Mouse (Mus musculus): ENCODE results near the gene Ank2. TPM values are rescaled to one million over a fixed set of nuclear protein-coding genes. Genes with fewer than 3 reads are reported as not detected.

Gene Ank2
- polyA plus RNA-seq, 1 experiment = 0.29 TPM

DNA sequence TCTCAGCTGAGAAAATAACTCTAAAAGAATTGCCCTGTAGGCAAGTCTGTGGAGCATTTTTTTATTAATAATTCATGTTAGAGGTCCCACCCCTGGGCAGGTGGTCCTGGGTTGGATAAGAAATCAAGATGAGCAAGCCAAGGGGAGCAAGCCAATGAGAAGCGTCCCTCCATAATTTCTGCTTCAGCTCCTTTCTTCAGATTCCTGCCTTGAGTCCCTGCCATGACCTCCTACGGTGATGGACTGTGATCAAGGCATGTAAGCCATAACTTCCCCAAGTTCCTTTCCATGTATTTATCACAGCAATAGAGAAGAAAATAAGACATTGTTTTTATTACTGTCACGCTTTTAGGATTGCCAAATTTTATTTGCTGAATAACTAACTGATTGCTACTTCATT is 115.9 kb downstream of the Ank2 start:
- Histone ChIP-seq H3K4me1 (ENCODE audit: control insufficient read depth) (no peaks in the 10 kb centered on the region), H3K9me3 (ENCODE audit: control insufficient read depth, low read length) (no peaks in the 10 kb centered on the region; the same call in 1 of the 2 replicates), H3K4me3 (replicated peaks) (no peak overlapping the region), H3K36me3 (ENCODE audit: control insufficient read depth) (no peaks in the 10 kb centered on the region), H3K27me3 (ENCODE audit: control insufficient read depth) (no peaks in the 10 kb centered on the region)
- TF ChIP-seq GATA1 (IDR thresholded peaks at IDR 0.05; ENCODE audit: low read length) = no peak

DNA sequence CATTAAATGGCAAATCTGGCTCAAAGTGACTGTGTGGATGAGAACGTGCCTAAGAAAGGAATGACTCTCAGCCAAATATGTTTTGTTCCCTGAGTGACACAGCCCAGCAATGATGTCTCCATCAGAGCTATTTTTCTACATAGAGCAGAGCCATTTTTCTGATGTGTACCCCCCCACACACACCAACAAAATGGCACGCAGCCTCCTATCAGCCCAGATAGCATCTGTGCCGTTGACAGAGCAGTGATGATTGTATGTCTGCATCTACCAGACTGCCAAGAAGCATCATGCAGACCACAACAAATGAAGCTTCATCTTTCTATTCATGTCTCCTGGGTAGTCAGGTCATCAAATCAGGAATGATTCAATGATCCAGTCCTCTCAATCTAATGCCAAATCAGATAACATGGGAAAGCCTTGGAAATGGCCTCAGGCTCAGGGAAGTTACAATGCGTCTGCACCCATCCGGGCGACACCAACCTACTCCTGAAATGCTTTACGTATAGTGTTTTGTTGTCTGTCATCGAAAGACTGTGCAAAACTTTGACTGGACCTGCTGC is 122.2 kb downstream of the Ank2 start:
- no peak for TF ChIP-seq TAL1 (IDR thresholded peaks at IDR 0.05; ENCODE audit: low read length)
- TF ChIP-seq GATA1 (IDR thresholded peaks at IDR 0.05; ENCODE audit: low read length) = no peak
- H3K36me3 ChIP-seq (ENCODE audit: control insufficient read depth) = no peaks in the 10 kb centered on the region
- H3K4me1 ChIP-seq (ENCODE audit: control insufficient read depth) = no peaks in the 10 kb centered on the region; the same call in 1 of the 2 replicates
- no peaks in the 10 kb centered on the region for H3K9me3 ChIP-seq (ENCODE audit: control insufficient read depth, low read length)
- no peaks in the 10 kb centered on the region for H3K27me3 ChIP-seq (ENCODE audit: control insufficient read depth)
- H3K4me3 ChIP-seq (replicated peaks) = no peak overlapping the region

DNA sequence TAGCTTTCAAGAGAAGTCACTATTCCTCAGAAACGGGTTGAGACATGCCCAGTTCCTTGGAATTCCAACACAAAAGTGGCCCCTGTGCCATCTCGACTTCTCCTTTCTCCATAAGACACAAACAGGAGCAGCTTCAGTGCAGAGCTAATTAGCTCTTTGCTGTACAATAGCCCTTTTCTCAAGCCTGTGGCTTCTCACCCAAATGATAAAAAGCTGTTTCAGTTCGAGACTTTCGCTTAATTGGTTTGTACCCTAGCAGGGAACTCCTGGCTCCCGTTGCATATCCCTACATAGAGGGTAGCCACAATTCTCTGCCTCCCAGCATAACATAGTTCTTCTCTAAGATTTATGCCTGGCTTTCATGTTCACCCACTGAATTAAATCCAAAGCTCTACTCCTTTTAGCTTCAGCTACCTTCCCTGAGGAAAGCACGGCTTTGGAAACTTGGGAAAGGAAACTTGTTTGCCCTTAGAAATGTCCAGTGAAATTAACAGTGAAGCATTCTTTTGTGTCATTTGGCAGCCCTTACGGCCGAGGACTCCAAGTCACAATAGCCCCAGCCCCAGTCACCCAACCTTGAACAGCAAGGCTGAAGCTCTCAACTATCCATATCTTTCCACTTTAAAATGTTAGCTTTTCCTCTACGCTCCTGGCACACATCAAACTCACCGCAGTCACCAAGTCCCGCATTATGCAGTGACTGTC is 123.0 kb downstream of the Ank2 start:
- no peak overlapping the region for H3K4me3 ChIP-seq (replicated peaks)
- H3K27me3 ChIP-seq (ENCODE audit: control insufficient read depth) = no peaks in the 10 kb centered on the region
- H3K36me3 ChIP-seq (ENCODE audit: control insufficient read depth) = no peaks in the 10 kb centered on the region
- no peaks in the 10 kb centered on the region; the same call in 1 of the 2 replicates for H3K4me1 ChIP-seq (ENCODE audit: control insufficient read depth)
- TF ChIP-seq GATA1 (IDR thresholded peaks at IDR 0.05; ENCODE audit: low read length) (no peak), TAL1 (IDR thresholded peaks at IDR 0.05; ENCODE audit: low read length) (no peak)
- no peaks in the 10 kb centered on the region for H3K9me3 ChIP-seq (ENCODE audit: control insufficient read depth, low read length)

DNA sequence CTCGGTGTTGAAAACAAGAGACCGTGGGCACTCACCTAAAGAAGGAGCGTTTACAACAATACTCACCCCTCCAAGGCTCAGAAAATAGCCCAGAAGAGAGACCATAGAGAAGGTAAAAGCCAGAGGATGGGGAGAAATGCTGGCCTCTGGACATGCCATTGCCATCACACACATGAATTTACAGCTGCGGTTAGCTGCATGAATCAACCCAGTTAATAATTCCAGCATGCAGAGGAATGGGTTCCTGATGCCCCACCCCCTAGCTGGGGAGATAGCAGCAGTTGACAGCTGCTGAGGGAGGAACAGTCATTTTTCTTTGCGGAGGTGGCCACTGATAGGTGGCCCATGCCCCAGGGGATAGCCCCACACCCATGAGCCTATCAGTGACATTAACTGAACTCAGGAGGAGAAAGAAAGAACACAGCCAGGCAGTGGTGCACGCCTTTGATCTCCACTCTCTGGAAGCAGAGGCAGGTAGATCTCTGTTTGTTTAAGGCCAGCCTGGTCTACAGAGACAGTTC is 124.9 kb downstream of the Ank2 start:
- TF ChIP-seq GATA1 (IDR thresholded peaks at IDR 0.05; ENCODE audit: low read length) (no peak), TAL1 (IDR thresholded peaks at IDR 0.05; ENCODE audit: low read length) (no peak)

GRCm38 (mm10) chr3:127371774-127372173 is 127.4 kb downstream of the Ank2 start:
- Histone ChIP-seq H3K4me1 (ENCODE audit: control insufficient read depth) (no peaks in the 10 kb centered on the region; the same call in 1 of the 2 replicates), H3K9me3 (ENCODE audit: control insufficient read depth, low read length) (no peaks in the 10 kb centered on the region), H3K27me3 (ENCODE audit: control insufficient read depth) (no peaks in the 10 kb centered on the region), H3K36me3 (ENCODE audit: control insufficient read depth) (no peaks in the 10 kb centered on the region), H3K4me3 (replicated peaks) (no peak overlapping the region)
- TF ChIP-seq TAL1 (IDR thresholded peaks at IDR 0.05; ENCODE audit: low read length) = no peak
- no peak for TF ChIP-seq GATA1 (IDR thresholded peaks at IDR 0.05; ENCODE audit: low read length)

More for the DNA sequence above, 124.9 kb downstream of the Ank2 start:
- no peaks in the 10 kb centered on the region for H3K9me3 ChIP-seq (ENCODE audit: control insufficient read depth, low read length)
- no peaks in the 10 kb centered on the region for H3K27me3 ChIP-seq (ENCODE audit: control insufficient read depth)
- H3K4me1 ChIP-seq (ENCODE audit: control insufficient read depth) = no peaks in the 10 kb centered on the region; the same call in 1 of the 2 replicates
- H3K36me3 ChIP-seq (ENCODE audit: control insufficient read depth) = no peaks in the 10 kb centered on the region
- no peak overlapping the region for H3K4me3 ChIP-seq (replicated peaks)

DNA sequence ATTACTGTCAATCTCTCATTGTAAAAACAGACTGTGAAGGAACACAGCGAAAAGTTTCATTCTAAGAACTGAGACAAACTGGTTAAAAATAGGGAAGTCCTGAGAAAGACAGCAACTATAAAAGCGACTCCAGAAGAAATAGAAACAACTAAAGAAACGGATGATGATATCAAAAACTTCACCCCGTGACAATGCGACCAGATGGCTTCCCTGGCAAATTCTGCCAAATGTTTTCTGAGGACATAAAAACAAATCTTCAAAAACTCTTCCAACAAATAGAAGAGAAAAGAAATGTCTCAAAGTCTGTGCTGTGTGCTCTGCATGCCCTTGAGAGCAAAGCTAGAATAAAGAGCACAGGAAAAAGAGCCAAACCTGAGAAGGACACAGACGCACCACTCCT is 129.6 kb downstream of the Ank2 start:
- no peaks in the 10 kb centered on the region for H3K27me3 ChIP-seq (ENCODE audit: control insufficient read depth)
- no peak overlapping the region for H3K4me3 ChIP-seq (replicated peaks)
- no peaks in the 10 kb centered on the region for H3K9me3 ChIP-seq (ENCODE audit: control insufficient read depth, low read length)
- no peak for TF ChIP-seq TAL1 (IDR thresholded peaks at IDR 0.05; ENCODE audit: low read length)
- TF ChIP-seq GATA1 (IDR thresholded peaks at IDR 0.05; ENCODE audit: low read length) = no peak
- H3K4me1 ChIP-seq (ENCODE audit: control insufficient read depth) = no peaks in the 10 kb centered on the region; the same call in 1 of the 2 replicates
- H3K36me3 ChIP-seq (ENCODE audit: control insufficient read depth) = no peaks in the 10 kb centered on the region

DNA sequence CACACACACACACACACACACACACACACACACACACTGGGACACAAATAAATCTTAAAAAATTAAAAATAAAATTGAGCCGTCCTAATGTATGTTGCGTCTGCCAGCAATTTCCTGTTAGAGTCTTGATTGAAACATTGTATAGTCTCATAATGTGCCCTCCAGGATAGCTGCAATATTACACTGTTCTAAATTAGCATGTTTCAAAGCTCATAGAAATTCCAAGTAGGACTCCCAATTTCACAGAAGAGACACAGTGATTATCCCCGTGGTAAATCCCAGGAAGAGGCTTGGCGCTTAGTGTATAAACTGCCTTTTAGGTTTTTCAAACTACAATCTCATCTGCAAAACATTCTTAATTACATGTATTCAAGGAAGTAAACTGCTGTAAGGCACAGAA is 131.7 kb downstream of the Ank2 start:
- H3K4me1 ChIP-seq (ENCODE audit: control insufficient read depth) = no peaks in the 10 kb centered on the region
- H3K27me3 ChIP-seq (ENCODE audit: control insufficient read depth) = no peaks in the 10 kb centered on the region
- no peaks in the 10 kb centered on the region for H3K9me3 ChIP-seq (ENCODE audit: control insufficient read depth, low read length)
- H3K4me3 ChIP-seq (replicated peaks) = no peak overlapping the region
- TF ChIP-seq GATA1 (IDR thresholded peaks at IDR 0.05; ENCODE audit: low read length) (no peak), TAL1 (IDR thresholded peaks at IDR 0.05; ENCODE audit: low read length) (no peak)
- no peaks in the 10 kb centered on the region for H3K36me3 ChIP-seq (ENCODE audit: control insufficient read depth)

DNA sequence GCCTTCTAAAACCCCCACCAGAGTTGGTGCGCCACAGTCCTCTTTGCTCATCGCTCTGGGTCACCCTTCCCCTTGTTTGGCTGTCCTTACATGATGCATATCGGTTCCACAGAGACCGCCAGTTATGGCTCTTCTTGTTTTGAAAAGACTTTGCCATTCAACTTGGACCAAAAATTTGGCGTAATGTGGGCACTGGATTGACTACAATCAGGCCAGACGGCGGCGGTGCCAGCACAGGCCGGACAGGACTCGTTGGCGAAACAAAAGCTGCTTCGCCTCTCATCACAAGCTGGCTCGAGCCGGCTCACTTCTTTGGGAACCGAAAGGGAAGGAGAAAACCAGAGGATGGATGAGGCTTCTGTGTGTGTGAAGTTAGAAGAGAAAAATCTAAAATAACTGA is 135.6 kb downstream of the Ank2 start:
- Histone ChIP-seq H3K4me1 (ENCODE audit: control insufficient read depth) (no peaks in the 10 kb centered on the region), H3K27me3 (ENCODE audit: control insufficient read depth) (no peaks in the 10 kb centered on the region), H3K9me3 (ENCODE audit: control insufficient read depth, low read length) (no peaks in the 10 kb centered on the region), H3K4me3 (replicated peaks) (no peak overlapping the region), H3K36me3 (ENCODE audit: control insufficient read depth) (no peaks in the 10 kb centered on the region)
- no peak for TF ChIP-seq TAL1 (IDR thresholded peaks at IDR 0.05; ENCODE audit: low read length)

DNA sequence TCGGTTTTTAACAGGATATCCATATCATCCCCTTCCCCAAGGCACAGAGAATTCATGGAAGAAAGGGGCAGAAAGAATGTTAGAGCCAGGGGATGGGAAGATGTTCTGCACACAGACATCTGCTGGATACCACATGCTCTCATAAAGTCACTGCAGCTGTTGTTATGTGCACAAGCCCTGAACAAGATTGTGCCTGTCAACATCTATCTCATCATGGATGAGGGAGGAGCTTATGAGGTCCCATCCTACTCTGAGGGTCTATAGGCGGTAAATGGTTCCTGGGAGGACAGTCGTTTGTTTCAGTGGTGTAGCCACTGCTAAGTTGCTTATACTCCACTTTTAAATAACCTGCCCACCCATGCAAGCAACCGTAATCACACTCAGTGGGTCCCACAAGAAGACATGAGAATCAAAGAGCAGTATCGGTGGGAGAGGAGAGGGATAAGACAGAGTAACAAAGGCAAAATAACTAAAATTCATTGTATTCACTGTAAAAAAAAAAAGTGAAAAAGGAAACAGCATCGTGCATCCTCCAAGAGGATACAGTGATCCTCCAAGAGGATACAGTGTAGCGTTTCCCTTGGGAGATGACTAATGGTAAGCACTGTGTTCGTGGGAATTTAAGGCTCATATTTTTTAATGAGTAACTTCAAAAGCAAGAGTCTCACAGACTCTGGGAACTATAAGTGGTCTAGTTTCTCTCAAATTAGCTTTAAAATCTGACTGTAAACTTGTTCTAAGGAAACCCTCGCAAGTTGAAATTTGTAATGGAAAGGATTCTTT is 136.3 kb downstream of the Ank2 start:
- TF ChIP-seq GATA1 (IDR thresholded peaks at IDR 0.05; ENCODE audit: low read length) (no peak), TAL1 (IDR thresholded peaks at IDR 0.05; ENCODE audit: low read length) (no peak)
- Histone ChIP-seq H3K4me1 (ENCODE audit: control insufficient read depth) (no peaks in the 10 kb centered on the region), H3K27me3 (ENCODE audit: control insufficient read depth) (no peaks in the 10 kb centered on the region), H3K4me3 (replicated peaks) (no peak overlapping the region), H3K9me3 (ENCODE audit: control insufficient read depth, low read length) (no peaks in the 10 kb centered on the region), H3K36me3 (ENCODE audit: control insufficient read depth) (no peaks in the 10 kb centered on the region)
